Mouse (Mus musculus) gastrocnemius, adult 2 months (tissue): Measurements from ENCODE around the gene Tmem97. TPM values are rescaled to one million over a fixed set of nuclear protein-coding genes. Genes with fewer than 3 reads are reported as not detected.

ENCODE experiments used
- DNase-seq: peaks from one replicate; pipeline ENCODE4 v3.0.0; 2022
- H3K27ac ChIP-seq: fragments of 200-600 bp; 2 replicates; pipeline ENCODE4 v1.8.1; 2022; ENCODE audit warnings: mild to moderate bottlenecking
- H3K4me3 ChIP-seq: fragments of 200-600 bp; 2 replicates; pipeline ENCODE4 v1.8.1; 2022; ENCODE audit warnings: mild to moderate bottlenecking, moderate library complexity
- CTCF ChIP-seq: fragments of 200-600 bp; IDR thresholded peaks from 2 replicates; pipeline ENCODE4 v1.8.1; 2022; ENCODE audit warnings: antibody characterized with exemption, mild to moderate bottlenecking, moderate library complexity
- intact Hi-C: fragments of 180-260 bp; cut with DNase I; formaldehyde crosslinking; loops from one replicate; pipeline ENCODE4 v1.15.1; 2025
- total RNA-seq, 2 experiments: library from RNA; stranded (reverse); gene quantifications; 2 replicates each; pipeline ENCODE4 v1.2.3; 2021

Tmem97 gene
- total RNA-seq, 2 experiments from 2014 or later = 2.3 to 2.5 TPM

- H3K4me3 ChIP-seq = peak overlapping the region; percentile 61
- TF ChIP-seq CTCF = no peak
- intact Hi-C loops = no loop called here
- H3K27ac ChIP-seq = peak overlapping the region; percentile 66
- DNase-seq = no peak
Measured at GRCm38 (mm10) chr11:78499543-78499942, 51.0 kb downstream of the Tmem97 start.

GRCm38 (mm10) chr11:78499004-78499403 is 51.6 kb downstream of the Tmem97 start, which contains the start of gene Vtn:
Gene Vtn (plus strand): TSS chr11:78499091.
- Histone ChIP-seq H3K4me3 (peak within 1 kb of the TSS; percentile 81), H3K27ac (peak within 1 kb of the TSS; percentile 66)
- DNase-seq = peak; percentile 74
- intact Hi-C loops = no loop called here
- no peak for TF ChIP-seq CTCF

GRCm38 (mm10) chr11:78497544-78498522 is 52.7 kb downstream of the Tmem97 start, which contains the start of gene Sarm1:
Gene Sarm1 (minus strand): TSS chr11:78497754.
- Histone ChIP-seq H3K27ac (peak within 1 kb of the TSS; percentile 65), H3K4me3 (peak within 1 kb of the TSS; percentile 81)
- intact Hi-C loops = no loop called here
- TF ChIP-seq CTCF = no peak
- peak; percentile 96 for DNase-seq

- H3K4me3 ChIP-seq = peak overlapping the region; percentile 81
- DNase-seq = peak; percentile 47
- no peak for TF ChIP-seq CTCF
- peak overlapping the region; percentile 53 for H3K27ac ChIP-seq
- intact Hi-C loops = no loop called here
Measured at GRCm38 (mm10) chr11:78497071-78497541, 53.5 kb downstream of the Tmem97 start.

- Histone ChIP-seq H3K4me3 (no peak overlapping the region), H3K27ac (no peak overlapping the region)
- no peak for TF ChIP-seq CTCF
- no peak for DNase-seq
- intact Hi-C loops = no loop called here
Measured at GRCm38 (mm10) chr11:78495904-78496303, 54.7 kb downstream of the Tmem97 start.

Other genes with a start within 250 kb of the Tmem97 start
- 1 to 10 TPM in 1 of 2 experiments, under 1 TPM in 1; 0.81 to 2.0 TPM for gene Spag5, start 249.2 kb downstream of the Tmem97 start, total RNA-seq
- 1 to 10 TPM; 1.6 to 2.7 TPM for gene Aldoc, start 227.8 kb downstream of the Tmem97 start, total RNA-seq
- 10 to 100 TPM; 20.0 to 21.3 TPM for gene Pigs, start 222.4 kb downstream of the Tmem97 start, total RNA-seq
- 1 to 10 TPM; 7.1 to 9.2 TPM for gene Unc119, start 207.3 kb downstream of the Tmem97 start, total RNA-seq
- not detected for gene Foxn1, start 164.2 kb downstream of the Tmem97 start, total RNA-seq
- gene Slc13a2, start 128.6 kb downstream of the Tmem97 start, total RNA-seq = not detected
- gene Slc46a1, start 85.1 kb downstream of the Tmem97 start, total RNA-seq = 1 to 10 TPM in 1 of 2 experiments, under 1 TPM in 1; 0.77 to 1.4 TPM
- under 1 TPM; 0.64 to 0.71 TPM for gene Sarm1, start 53.0 kb downstream of the Tmem97 start, total RNA-seq
- 10 to 100 TPM; 11.7 to 14.5 TPM for gene Vtn, start 51.7 kb downstream of the Tmem97 start, total RNA-seq
- not detected for gene Sebox, start 47.3 kb downstream of the Tmem97 start, total RNA-seq
- gene Tmem199, start 38.6 kb downstream of the Tmem97 start, total RNA-seq = 10 to 100 TPM; 11.9 to 13.0 TPM
- gene Poldip2, start 38.6 kb downstream of the Tmem97 start, total RNA-seq = 100 to 1,000 TPM in 1 of 2 experiments, 10 to 100 TPM in 1; 98.0 to 113 TPM
- gene Tnfaip1, start 14.4 kb downstream of the Tmem97 start, total RNA-seq = 10 to 100 TPM; 45.7 to 49.8 TPM
- gene Ift20, start 14.4 kb downstream of the Tmem97 start, total RNA-seq = 10 to 100 TPM; 17.8 to 21.6 TPM
- 1 to 10 TPM; 8.1 to 10.0 TPM for gene Nlk, start 146.6 kb upstream of the Tmem97 start, total RNA-seq
- 10 to 100 TPM in 1 of 2 experiments, 1 to 10 TPM in 1; 9.8 to 13.0 TPM for gene Ccnq, start 201.0 kb upstream of the Tmem97 start, total RNA-seq